In the genomic region with DNA sequence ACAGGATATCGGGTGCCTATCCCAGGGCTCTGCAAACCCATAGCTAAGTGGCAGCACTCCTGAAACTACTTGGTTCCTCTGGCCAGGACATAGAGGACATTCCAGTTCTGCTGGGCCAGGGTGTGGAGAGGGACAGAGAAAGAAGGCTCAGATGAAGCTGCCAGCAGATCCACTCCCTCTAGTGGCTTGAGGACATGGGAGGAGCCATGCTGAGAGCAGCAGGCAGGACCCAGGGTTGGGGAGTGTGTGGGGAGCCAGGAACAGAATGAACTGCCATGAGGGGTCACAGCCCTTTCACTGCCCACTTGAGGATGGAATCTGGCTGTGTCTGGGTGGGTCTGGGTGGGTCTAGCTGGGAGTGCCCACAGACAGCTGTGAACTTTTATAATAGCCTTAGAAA, we compare ENCODE assay signal across 15 mouse cellular contexts.
A peak's percentile ranks its signal among the peaks of the same experiment; 100 is the strongest.
DNase-seq lines count a peak whose midpoint lies in the region; ATAC-seq and TF ChIP-seq lines count a peak whose summit lies in the region.
"Had no signal": no experiment of that assay in that cellular context is flagged by ENCODE, and none has a peak within 500 bp of the region (broad histone marks: within the 10 kb centered on the region; RNA-seq: fewer than 3 reads in every experiment).

No protein-coding gene starts in this region.

- intact Hi-C loops in heart, adult 2 months (cut with DNase I): no loop called here
- intact Hi-C loops in left cerebral cortex, postnatal 14 days (cut with DNase I): no loop called here

- in situ Hi-C loops in CH12.LX (cut with MboI; ENCODE audit: low pct_ligation_motif_present, low pct_unique_long_range_greater_than_20kb, low sequenced_read_pairs): no loop called here

- no peak for ATAC-seq in heart, embryonic 11.5 days (replicated peaks; ENCODE audit: insufficient number of reproducible peaks, low FRiP score, low TSS enrichment)
- peak; percentile 77 for ATAC-seq in lung, postnatal 0 days
- no peak for ATAC-seq in cerebellum, adult (ENCODE audit: insufficient number of reproducible peaks, low FRiP score, low TSS enrichment)
- ATAC-seq in monocyte, adult 5-6 weeks (replicated peaks; ENCODE audit: insufficient number of reproducible peaks, low FRiP score, low TSS enrichment, poor library complexity, severe bottlenecking): no peak
- ATAC-seq: liver, embryonic 12.5 days had no signal

- DNase-seq in heart, adult 2 months: peak in 1 of 2 experiments; percentile 4
- DNase-seq in CH12.LX (ENCODE audit: extremely low read depth) (no peak), R1 (ENCODE audit: low read depth, low spot score) (peak; percentile 88)
- peak; percentile 22 for DNase-seq in lung, postnatal 0 days (ENCODE audit: low spot score)
- no peak for DNase-seq in left cerebral cortex, postnatal 14 days (ENCODE audit: low spot score in 2 of 2)
- DNase-seq: cerebellum, adult 9-10 months; kidney, adult 8-10 months; left cerebral cortex, postnatal 4 days; right cerebral cortex, adult 18-20 months had no signal

- no peak for TF ChIP-seq POLR2A in heart, adult 2 months (IDR thresholded peaks at IDR 0.05; ENCODE audit: insufficient read depth, low read depth, low read length)
- no peak for TF ChIP-seq POLR2A in CH12.LX (IDR thresholded peaks at IDR 0.05; ENCODE audit: low read depth, low read length)

- no peaks in the 10 kb centered on the region for H3K9me3 ChIP-seq in heart, embryonic 11.5 days (replicated peaks; ENCODE audit: control insufficient read depth, low read length)
- no peaks in the 10 kb centered on the region for H3K9me3 ChIP-seq in CH12.LX (replicated peaks; ENCODE audit: low read length)
- no peaks in the 10 kb centered on the region for H3K9me3 ChIP-seq in lung, postnatal 0 days (ENCODE audit: low read length)
- H3K9me3 ChIP-seq: heart, embryonic 13.5 days; liver, embryonic 12.5 days had no signal

- peak; percentile 34 for TF ChIP-seq CTCF in heart, adult 2 months (IDR thresholded peaks at IDR 0.05)
- TF ChIP-seq CTCF in CH12.LX (conservative IDR thresholded peaks at IDR 0.05 in 1 of 2, IDR thresholded peaks at IDR 0.05 in 1 of 2; ENCODE audit: low read depth in 2 of 2, low read length in 2 of 2): peak in 1 of 2 experiments; percentile 34; a peak in 2 of 4 replicates
- TF ChIP-seq CTCF in lung, postnatal 0 days (IDR thresholded peaks at IDR 0.05): peak; percentile 48

- no peak overlapping the region for H3K27ac ChIP-seq in heart, adult 2 months
- no peak overlapping the region for H3K27ac ChIP-seq in heart, embryonic 11.5 days (ENCODE audit: low read depth, low read length)
- no peak overlapping the region for H3K27ac ChIP-seq in CH12.LX (ENCODE audit: insufficient read depth, low read depth)
- no peak overlapping the region for H3K27ac ChIP-seq in lung, postnatal 0 days (ENCODE audit: low read length)
- H3K27ac ChIP-seq: heart, embryonic 13.5 days; hindbrain, embryonic 14.5 days; liver, embryonic 12.5 days had no signal

- dilution Hi-C loops in CH12.LX (cut with MboI; ENCODE audit: extremely low pct_ligation_motif_present, extremely low pct_unique_long_range_greater_than_20kb, low sequenced_read_pairs): no loop called here

- H3K4me1 ChIP-seq in heart, adult 2 months (ENCODE audit: control insufficient read depth, insufficient read depth, low read length): no peaks in the 10 kb centered on the region
- H3K4me1 ChIP-seq in heart, embryonic 11.5 days (ENCODE audit: control insufficient read depth, insufficient read depth, low read length): peaks cover 13% of the 10 kb centered on the region
- H3K4me1 ChIP-seq in CH12.LX (ENCODE audit: control insufficient read depth in 1 of 2, insufficient read depth in 2 of 2): peaks cover 19 to 35% of the 10 kb centered on the region in 2 experiments
- no peaks in the 10 kb centered on the region for H3K4me1 ChIP-seq in lung, postnatal 0 days (ENCODE audit: insufficient read depth, low read depth, low read length)
- H3K4me1 ChIP-seq: liver, embryonic 12.5 days had no signal

- no peaks in the 10 kb centered on the region for H3K36me3 ChIP-seq in heart, adult 2 months (ENCODE audit: control insufficient read depth, insufficient read depth, low read length)
- no peaks in the 10 kb centered on the region for H3K36me3 ChIP-seq in heart, embryonic 11.5 days (ENCODE audit: control insufficient read depth, insufficient read depth, low read length)
- H3K36me3 ChIP-seq in CH12.LX (replicated peaks in 1 of 2; ENCODE audit: control insufficient read depth in 1 of 2, insufficient read depth in 1 of 2, low read length in 1 of 2): peaks cover 0 to 4% of the 10 kb centered on the region in 2 experiments
- no peaks in the 10 kb centered on the region for H3K36me3 ChIP-seq in lung, postnatal 0 days (ENCODE audit: insufficient read depth, low read length)
- H3K36me3 ChIP-seq: heart, embryonic 13.5 days; liver, embryonic 12.5 days had no signal

- H3K4me2 ChIP-seq in heart, embryonic 11.5 days: no peak overlapping the region
- no peak overlapping the region for H3K4me2 ChIP-seq in CH12.LX (ENCODE audit: insufficient read depth, low read depth, poor library complexity, severe bottlenecking)
- no peak overlapping the region for H3K4me2 ChIP-seq in lung, postnatal 0 days (replicated peaks; ENCODE audit: low read depth, low read length)
- H3K4me2 ChIP-seq: heart, embryonic 13.5 days; hindbrain, embryonic 14.5 days; liver, embryonic 12.5 days had no signal

- H3K79me2 ChIP-seq in heart, adult 2 months (replicated peaks; ENCODE audit: control insufficient read depth, insufficient read depth, low read length): no peaks in the 10 kb centered on the region; the same call in 1 of the 2 replicates
- H3K79me2 ChIP-seq in CH12.LX (replicated peaks; ENCODE audit: control insufficient read depth, extremely low read depth, insufficient read depth, poor library complexity, severe bottlenecking): no peaks in the 10 kb centered on the region; the same call in 1 of the 2 replicates

- TF ChIP-seq EP300 in heart, adult 2 months (IDR thresholded peaks at IDR 0.05; ENCODE audit: insufficient read depth, low read depth, low read length): no peak
- TF ChIP-seq EP300 in CH12.LX (IDR thresholded peaks at IDR 0.05; ENCODE audit: low read length): no peak
- no peak for TF ChIP-seq EP300 in lung, postnatal 0 days (IDR thresholded peaks at IDR 0.05)

- H3K27me3 ChIP-seq in heart, adult 2 months (ENCODE audit: control insufficient read depth, insufficient read depth, low read length): no peaks in the 10 kb centered on the region
- no peaks in the 10 kb centered on the region for H3K27me3 ChIP-seq in heart, embryonic 11.5 days (ENCODE audit: control insufficient read depth, insufficient read depth, low read length)
- no peaks in the 10 kb centered on the region for H3K27me3 ChIP-seq in CH12.LX (replicated peaks)
- no peaks in the 10 kb centered on the region for H3K27me3 ChIP-seq in lung, postnatal 0 days (replicated peaks; ENCODE audit: insufficient read depth, low read length)
- H3K27me3 ChIP-seq: heart, embryonic 13.5 days; liver, embryonic 12.5 days had no signal

- no peak overlapping the region for H3K4me3 ChIP-seq in heart, adult 2 months
- no peak overlapping the region for H3K4me3 ChIP-seq in heart, embryonic 11.5 days (ENCODE audit: low read depth, low read length)
- no peak overlapping the region for H3K4me3 ChIP-seq in CH12.LX (replicated peaks in 1 of 3; ENCODE audit: low read depth in 2 of 3, low read length in 2 of 3, poor library complexity in 1 of 3)
- H3K4me3 ChIP-seq in lung, postnatal 0 days (ENCODE audit: low read depth, low read length): no peak overlapping the region
- H3K4me3 ChIP-seq: heart, embryonic 13.5 days; liver, embryonic 12.5 days had no signal

- H3K9ac ChIP-seq in heart, adult 2 months (ENCODE audit: low read depth, low read length): no peak overlapping the region
- no peak overlapping the region for H3K9ac ChIP-seq in heart, embryonic 11.5 days (ENCODE audit: low read depth, low read length)
- H3K9ac ChIP-seq in CH12.LX (ENCODE audit: insufficient read depth, low read depth): no peak overlapping the region
- no peak overlapping the region for H3K9ac ChIP-seq in lung, postnatal 0 days (replicated peaks; ENCODE audit: low read depth)
- H3K9ac ChIP-seq: heart, embryonic 13.5 days; hindbrain, embryonic 14.5 days; liver, embryonic 12.5 days had no signal

- 74% methylated on average over 1 of the region's 1 CpGs for WGBS in heart, adult 2 months
- 71% methylated on average over 1 of the region's 1 CpGs for WGBS in heart, embryonic 11.5 days (ENCODE audit: insufficient replicate concordance)
- 59% methylated on average over 1 of the region's 1 CpGs for WGBS in lung, postnatal 0 days

- peak; percentile 8 for TF ChIP-seq RAD21 in CH12.LX (IDR thresholded peaks at IDR 0.05; ENCODE audit: low read depth, low read length)

TF ChIP-seq in CH12.LX, 34 proteins besides CTCF, POLR2A, EP300 and RAD21:
- TF ChIP-seq BHLHE40 (IDR thresholded peaks at IDR 0.05; ENCODE audit: low read depth, low read length) (no peak), SMC3 (IDR thresholded peaks at IDR 0.05; ENCODE audit: low read depth, low read length) (peak; percentile 23; the same call in 1 of the 2 replicates)

Comparison
In these comparisons a context has a peak if more than half of its experiments do, and no peak if none do; other contexts are left out.
1. DNase-seq: peak in R1 (single experiment) and lung, postnatal 0 days (single experiment); none in CH12.LX (single experiment) and left cerebral cortex, postnatal 14 days (0 of 2).